Mouse (Mus musculus): Measurements from ENCODE around the gene Gm7945. TPM values are rescaled to one million over a fixed set of nuclear protein-coding genes. Genes with fewer than 3 reads are reported as not detected.
"Not testable (repeated sequence)": the region's sequence is repeated elsewhere in the genome, so short reads cannot be mapped to it uniquely, and the experiment has no call there.

Gene Gm7945
- not detected in 2 replicates for polyA plus RNA-seq (2016; fragmentation: Nextera tagmentation; extraction: Ambion mirVana)

DNA sequence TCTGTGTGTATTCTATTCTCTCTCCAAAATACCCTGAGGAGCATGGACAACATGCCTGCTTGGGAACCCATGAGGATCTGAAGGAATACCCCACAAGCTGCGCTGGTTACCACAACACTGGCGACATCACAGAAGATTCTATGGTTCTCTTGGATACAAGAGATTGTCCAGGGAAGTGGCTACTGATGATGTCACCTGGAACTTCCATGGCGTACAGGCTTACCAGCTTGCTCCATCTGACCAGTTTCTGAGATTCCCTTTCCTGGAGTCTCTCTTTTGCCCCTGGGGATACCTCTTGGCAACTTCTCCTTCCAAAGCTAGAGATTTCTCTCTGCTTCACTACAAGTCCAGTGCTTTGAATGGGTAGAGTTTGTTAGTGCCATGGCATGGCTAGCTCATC lies at the start of gene Gm7945:
Gene Gm7945 (minus strand): TSS at position 101 of the 400 bp plus-strand sequence.
- not testable (repeated sequence) for H3K27me3 ChIP-seq; H3K9ac ChIP-seq; H3K4me3 ChIP-seq (replicated peaks); H3K4me2 ChIP-seq; ATAC-seq (ENCODE audit: low FRiP score); H3K4me1 ChIP-seq; H3K27ac ChIP-seq; H3K9me3 ChIP-seq; H3K36me3 ChIP-seq (replicated peaks)
- no CpG with 5 or more reads among the region's 3 CpGs for WGBS

DNA sequence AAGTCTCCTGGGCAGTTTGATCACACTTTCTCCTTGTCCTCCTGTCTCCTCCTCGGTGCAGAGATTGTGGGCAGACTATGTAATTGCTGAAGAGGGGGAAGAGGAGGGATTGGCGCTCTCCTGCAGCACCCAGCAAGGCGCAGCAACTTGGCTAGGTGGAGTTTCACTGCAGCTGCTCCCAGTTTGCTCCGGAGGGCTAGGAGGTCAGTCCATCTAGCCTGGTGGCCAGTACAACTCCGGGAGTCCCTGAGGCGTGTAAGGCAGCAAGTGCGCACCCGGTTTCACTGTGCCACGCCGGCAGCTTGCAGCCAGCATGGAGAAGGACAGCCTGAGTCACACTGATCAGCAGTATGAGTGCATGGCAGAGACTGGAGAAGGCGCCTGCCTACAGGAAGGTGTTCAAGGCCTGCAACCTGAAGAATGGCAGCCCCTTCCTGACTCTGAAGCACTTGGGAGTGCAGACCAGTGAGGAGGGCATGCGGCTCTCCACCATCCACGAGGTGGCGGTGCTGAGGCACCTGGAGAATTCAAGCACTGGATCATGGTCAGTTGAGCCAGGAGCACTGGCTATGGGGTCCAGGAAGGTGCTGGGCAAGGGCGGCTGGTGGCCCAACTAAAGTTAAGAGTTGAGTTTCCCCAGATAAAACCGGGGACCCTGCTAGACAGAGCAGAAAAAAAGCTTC lies 39.4 kb upstream of the Gm7945 start:
- H3K27ac ChIP-seq; ATAC-seq (ENCODE audit: low FRiP score); H3K9ac ChIP-seq; H3K4me1 ChIP-seq; H3K4me3 ChIP-seq (replicated peaks); H3K9me3 ChIP-seq; H3K36me3 ChIP-seq (replicated peaks); H3K27me3 ChIP-seq: not testable (repeated sequence)
- peak overlapping the region; percentile 33; the same call in 1 of the 2 replicates for H3K4me2 ChIP-seq
- 17% methylated on average over 11 of the region's 16 CpGs for WGBS

GRCm38 (mm10) chr14:41424694-41425093 lies 38.5 kb upstream of the Gm7945 start:
- H3K4me3 ChIP-seq (replicated peaks): not testable (repeated sequence)
- peak overlapping the region; percentile 33; the same call in 1 of the 2 replicates for H3K4me2 ChIP-seq

GRCm38 (mm10) chr14:41408181-41408580 lies 22.0 kb upstream of the Gm7945 start, which contains the start of gene Gm6482:
Gene Gm6482, minus strand, starts transcription at chr14:41408281.
- WGBS: 83% methylated on average over 1 of the region's 2 CpGs
- not testable (repeated sequence) for ATAC-seq (ENCODE audit: low FRiP score); H3K27me3 ChIP-seq; H3K9ac ChIP-seq; H3K36me3 ChIP-seq (replicated peaks); H3K4me2 ChIP-seq; H3K27ac ChIP-seq; H3K4me3 ChIP-seq (replicated peaks); H3K9me3 ChIP-seq; H3K4me1 ChIP-seq

More at GRCm38 (mm10) chr14:41424694-41425093, 38.5 kb upstream of the Gm7945 start:
- not testable (repeated sequence) for H3K9ac ChIP-seq; H3K9me3 ChIP-seq; H3K27me3 ChIP-seq; ATAC-seq (ENCODE audit: low FRiP score); H3K4me1 ChIP-seq; H3K36me3 ChIP-seq (replicated peaks); H3K27ac ChIP-seq
- 9% methylated on average over 11 of the region's 14 CpGs for WGBS

DNA sequence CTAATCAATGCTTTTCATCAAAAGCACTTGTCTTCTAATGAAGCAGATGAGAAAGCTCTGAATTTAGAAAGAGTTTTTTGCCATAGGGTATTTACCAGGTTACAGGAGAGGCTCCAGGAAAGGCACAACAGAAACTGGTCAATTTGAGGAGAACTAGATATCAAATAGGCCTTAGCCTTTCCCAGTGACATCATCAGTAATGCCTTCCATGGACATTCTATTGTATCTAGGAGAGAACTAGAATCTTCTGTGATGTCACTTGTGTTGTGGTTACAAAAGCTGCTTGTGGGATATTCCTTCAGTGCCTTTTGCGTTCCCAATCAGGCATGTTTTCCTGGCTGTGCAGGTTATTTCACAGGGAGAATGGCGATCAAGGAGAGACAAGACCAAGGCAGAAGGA lies 37.9 kb downstream of the Gm7945 start, which contains the start of gene Gm5798:
Gene Gm5798 (plus strand): TSS at position 301 of the 400 bp plus-strand sequence.
- not testable (repeated sequence) for ATAC-seq (ENCODE audit: low FRiP score); H3K27ac ChIP-seq; H3K9ac ChIP-seq; H3K4me1 ChIP-seq; H3K36me3 ChIP-seq (replicated peaks); H3K9me3 ChIP-seq; H3K27me3 ChIP-seq; H3K4me3 ChIP-seq (replicated peaks); H3K4me2 ChIP-seq
- WGBS: 65% methylated on average over 2 of the region's 2 CpGs

Other genes starting within 250 kb of the Gm7945 start
- not detected in 2 replicates for gene Mbl1, start 234.9 kb downstream of the Gm7945 start, polyA plus RNA-seq (2016; fragmentation: Nextera tagmentation; extraction: Ambion mirVana)
- gene Sftpd, start 201.2 kb downstream of the Gm7945 start, polyA plus RNA-seq (2016; fragmentation: Nextera tagmentation; extraction: Ambion mirVana): not detected in 2 replicates
- gene Gm2832, start 107.6 kb downstream of the Gm7945 start, polyA plus RNA-seq (2016; fragmentation: Nextera tagmentation; extraction: Ambion mirVana): not detected in 2 replicates
- not detected in 2 replicates for gene Gm5798, start 37.8 kb downstream of the Gm7945 start, polyA plus RNA-seq (2016; fragmentation: Nextera tagmentation; extraction: Ambion mirVana)
- gene Gm6482, start 21.9 kb upstream of the Gm7945 start, polyA plus RNA-seq (2016; fragmentation: Nextera tagmentation; extraction: Ambion mirVana): not detected in 2 replicates
- gene Gm7954, start 67.1 kb upstream of the Gm7945 start, polyA plus RNA-seq (2016; fragmentation: Nextera tagmentation; extraction: Ambion mirVana): not detected in 2 replicates
- gene Gm3486, start 103.1 kb upstream of the Gm7945 start, polyA plus RNA-seq (2016; fragmentation: Nextera tagmentation; extraction: Ambion mirVana): not detected in 2 replicates
- gene Gm7970, start 169.2 kb upstream of the Gm7945 start, polyA plus RNA-seq (2016; fragmentation: Nextera tagmentation; extraction: Ambion mirVana): not detected in 2 replicates
- not detected in 2 replicates for gene 1700049E17Rik2, start 186.8 kb upstream of the Gm7945 start, polyA plus RNA-seq (2016; fragmentation: Nextera tagmentation; extraction: Ambion mirVana)
- gene Gm3072, start 238.2 kb upstream of the Gm7945 start, polyA plus RNA-seq (2016; fragmentation: Nextera tagmentation; extraction: Ambion mirVana): not detected in 2 replicates